17 mouse cellular contexts compared by ENCODE assay signal in the genomic region with DNA sequence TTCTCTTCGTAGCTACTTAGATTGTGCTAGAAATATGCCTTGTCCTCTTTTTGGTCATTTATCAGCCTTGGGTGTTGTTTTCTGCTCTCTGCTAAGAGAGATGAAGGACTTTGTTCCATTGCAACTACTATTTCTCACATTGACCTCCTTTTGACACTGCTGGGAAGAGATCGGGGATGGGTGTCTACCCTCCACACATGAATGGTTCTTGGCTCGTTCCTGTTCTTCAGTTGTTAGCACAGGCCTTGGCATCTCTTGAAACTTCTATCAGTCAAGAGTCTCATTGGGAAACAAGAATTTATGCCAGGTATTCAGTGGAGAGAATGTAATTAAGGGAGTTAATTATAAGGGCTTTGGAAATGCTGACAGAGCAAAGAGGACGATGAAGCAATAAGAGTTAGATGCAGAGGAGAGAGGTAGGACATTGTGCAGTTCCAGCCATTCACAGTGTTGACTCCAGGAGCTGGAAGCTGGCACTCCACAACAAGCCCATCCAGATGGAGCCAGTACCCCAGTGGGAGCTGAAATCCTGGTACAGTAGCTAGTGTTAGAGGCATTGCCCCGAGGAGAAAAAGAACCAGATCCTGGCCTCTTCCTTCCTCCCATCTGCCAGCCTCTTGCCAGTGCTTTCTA.
DNase-seq lines count a peak whose midpoint lies in the region; ATAC-seq and TF ChIP-seq lines count a peak whose summit lies in the region.
"Had no signal": no experiment of that assay in that cellular context is flagged by ENCODE, and none has a peak within 500 bp of the region (broad histone marks: within the 10 kb centered on the region; RNA-seq: fewer than 3 reads in every experiment).

No protein-coding gene starts in this region.

- dilution Hi-C loops in CH12.LX (cut with MboI; ENCODE audit: extremely low pct_ligation_motif_present, extremely low pct_unique_long_range_greater_than_20kb, low sequenced_read_pairs): no loop called here

- no peak overlapping the region for H3K4me3 ChIP-seq in forebrain, embryonic 14.5 days (ENCODE audit: low read depth, low read length)
- no peak overlapping the region for H3K4me3 ChIP-seq in forebrain, embryonic 11.5 days (ENCODE audit: low read depth, low read length)
- H3K4me3 ChIP-seq in CH12.LX (replicated peaks in 1 of 3; ENCODE audit: low read depth in 2 of 3, low read length in 2 of 3, poor library complexity in 1 of 3): no peak overlapping the region
- H3K4me3 ChIP-seq in lung, postnatal 0 days (ENCODE audit: low read depth, low read length): no peak overlapping the region
- H3K4me3 ChIP-seq: erythroblast, embryonic 14.5 days; midbrain, embryonic 12.5 days; neural tube, embryonic 13.5 days had no signal

- H3K9me3 ChIP-seq in forebrain, embryonic 14.5 days (replicated peaks; ENCODE audit: control insufficient read depth, low read length): no peaks in the 10 kb centered on the region
- no peaks in the 10 kb centered on the region for H3K9me3 ChIP-seq in forebrain, embryonic 11.5 days (ENCODE audit: control insufficient read depth, low read length)
- peaks cover 2% of the 10 kb centered on the region for H3K9me3 ChIP-seq in CH12.LX (replicated peaks; ENCODE audit: low read length)
- H3K9me3 ChIP-seq in lung, postnatal 0 days (ENCODE audit: low read length): no peaks in the 10 kb centered on the region
- H3K9me3 ChIP-seq: midbrain, embryonic 12.5 days; neural tube, embryonic 13.5 days had no signal

- peak; percentile 73; the same call in 1 of the 2 replicates for ATAC-seq in forebrain, embryonic 14.5 days
- no peak for ATAC-seq in forebrain, embryonic 11.5 days (replicated peaks; ENCODE audit: low FRiP score)
- no peak for ATAC-seq in lung, postnatal 0 days
- ATAC-seq: activated CD4-positive, CD25-positive, alpha-beta regulatory T cell, adult 4 months had no signal

- no peak overlapping the region for H3K27ac ChIP-seq in forebrain, embryonic 14.5 days (ENCODE audit: low read depth, low read length)
- H3K27ac ChIP-seq in forebrain, embryonic 11.5 days (ENCODE audit: low read depth, low read length): no peak overlapping the region
- H3K27ac ChIP-seq in CH12.LX (ENCODE audit: insufficient read depth, low read depth): no peak overlapping the region
- no peak overlapping the region for H3K27ac ChIP-seq in lung, postnatal 0 days (ENCODE audit: low read length)
- H3K27ac ChIP-seq: midbrain, embryonic 12.5 days; neural tube, embryonic 13.5 days had no signal

- H3K36me3 ChIP-seq in forebrain, embryonic 14.5 days (ENCODE audit: control insufficient read depth, insufficient read depth, low read length): no peaks in the 10 kb centered on the region
- H3K36me3 ChIP-seq in forebrain, embryonic 11.5 days (ENCODE audit: control insufficient read depth, insufficient read depth, low read length): no peaks in the 10 kb centered on the region
- no peaks in the 10 kb centered on the region for H3K36me3 ChIP-seq in CH12.LX (replicated peaks in 1 of 2; ENCODE audit: control insufficient read depth in 1 of 2, insufficient read depth in 1 of 2, low read length in 1 of 2)
- H3K36me3 ChIP-seq in lung, postnatal 0 days (ENCODE audit: insufficient read depth, low read length): no peaks in the 10 kb centered on the region
- H3K36me3 ChIP-seq: midbrain, embryonic 12.5 days; neural tube, embryonic 13.5 days had no signal

- TF ChIP-seq POLR2A in CH12.LX (IDR thresholded peaks at IDR 0.05; ENCODE audit: low read depth, low read length): no peak

- 53% methylated on average over 5 of the region's 5 CpGs for WGBS in forebrain, embryonic 14.5 days
- 82% methylated on average over 5 of the region's 5 CpGs for WGBS in forebrain, embryonic 11.5 days
- WGBS in lung, postnatal 0 days: 72% methylated on average over 5 of the region's 5 CpGs

- peak; percentile 62 for DNase-seq in forebrain, embryonic 14.5 days (ENCODE audit: low spot score)
- DNase-seq in forebrain, embryonic 11.5 days (ENCODE audit: low spot score): no peak
- DNase-seq in kidney, adult 9 months: peak; percentile 89
- DNase-seq in kidney, postnatal 4 days: no peak
- DNase-seq in CH12.LX (ENCODE audit: extremely low read depth): no peak
- peak; percentile 50 to 59 for DNase-seq in cerebellum, postnatal 14 days
- DNase-seq in lung, postnatal 0 days (ENCODE audit: low spot score): no peak
- no peak for DNase-seq in embryo, embryonic 10 days (ENCODE audit: low spot score)
- DNase-seq: embryo, embryonic 11 days; heart, postnatal 10 days; lung, postnatal 10 days; right cerebral cortex, adult 18-20 months; thymus, postnatal 36 days had no signal

- no peak for TF ChIP-seq CTCF in CH12.LX (conservative IDR thresholded peaks at IDR 0.05 in 1 of 2, IDR thresholded peaks at IDR 0.05 in 1 of 2; ENCODE audit: low read depth in 2 of 2, low read length in 2 of 2)
- TF ChIP-seq CTCF in lung, postnatal 0 days (IDR thresholded peaks at IDR 0.05): no peak

- no peaks in the 10 kb centered on the region for H3K27me3 ChIP-seq in forebrain, embryonic 14.5 days (replicated peaks; ENCODE audit: control insufficient read depth, insufficient read depth, low read length)
- no peaks in the 10 kb centered on the region for H3K27me3 ChIP-seq in forebrain, embryonic 11.5 days (ENCODE audit: control insufficient read depth, insufficient read depth, low read length)
- no peaks in the 10 kb centered on the region for H3K27me3 ChIP-seq in CH12.LX (replicated peaks)
- no peaks in the 10 kb centered on the region for H3K27me3 ChIP-seq in lung, postnatal 0 days (replicated peaks; ENCODE audit: insufficient read depth, low read length)
- H3K27me3 ChIP-seq: midbrain, embryonic 12.5 days; neural tube, embryonic 13.5 days had no signal

- H3K9ac ChIP-seq in forebrain, embryonic 14.5 days (ENCODE audit: low read length): no peak overlapping the region
- H3K9ac ChIP-seq in forebrain, embryonic 11.5 days (ENCODE audit: low read length): no peak overlapping the region
- no peak overlapping the region for H3K9ac ChIP-seq in CH12.LX (ENCODE audit: insufficient read depth, low read depth)
- no peak overlapping the region for H3K9ac ChIP-seq in lung, postnatal 0 days (replicated peaks; ENCODE audit: low read depth)
- H3K9ac ChIP-seq: midbrain, embryonic 12.5 days; neural tube, embryonic 13.5 days had no signal

- TF ChIP-seq RAD21 in CH12.LX (IDR thresholded peaks at IDR 0.05; ENCODE audit: low read depth, low read length): no peak

- no peaks in the 10 kb centered on the region for H3K79me2 ChIP-seq in CH12.LX (replicated peaks; ENCODE audit: control insufficient read depth, extremely low read depth, insufficient read depth, poor library complexity, severe bottlenecking)

- H3K4me1 ChIP-seq in forebrain, embryonic 14.5 days (ENCODE audit: control insufficient read depth, insufficient read depth, low read length): no peaks in the 10 kb centered on the region
- no peaks in the 10 kb centered on the region for H3K4me1 ChIP-seq in forebrain, embryonic 11.5 days (replicated peaks; ENCODE audit: control insufficient read depth, insufficient read depth, low read length)
- peaks cover 13 to 16% of the 10 kb centered on the region in 2 experiments for H3K4me1 ChIP-seq in CH12.LX (ENCODE audit: control insufficient read depth in 1 of 2, insufficient read depth in 2 of 2)
- H3K4me1 ChIP-seq in lung, postnatal 0 days (ENCODE audit: insufficient read depth, low read depth, low read length): no peaks in the 10 kb centered on the region
- H3K4me1 ChIP-seq: midbrain, embryonic 12.5 days; neural tube, embryonic 13.5 days had no signal

- H3K4me2 ChIP-seq in forebrain, embryonic 14.5 days (ENCODE audit: low read length): no peak overlapping the region
- H3K4me2 ChIP-seq in forebrain, embryonic 11.5 days (ENCODE audit: low read depth, low read length, severe bottlenecking): no peak overlapping the region
- H3K4me2 ChIP-seq in CH12.LX (ENCODE audit: insufficient read depth, low read depth, poor library complexity, severe bottlenecking): 0 out of 2 replicates have a peak overlapping the region, but pooled peaks have one; percentile 29
- no peak overlapping the region for H3K4me2 ChIP-seq in lung, postnatal 0 days (replicated peaks; ENCODE audit: low read depth, low read length)
- H3K4me2 ChIP-seq: midbrain, embryonic 12.5 days; neural tube, embryonic 13.5 days had no signal

- TF ChIP-seq EP300 in CH12.LX (IDR thresholded peaks at IDR 0.05; ENCODE audit: low read length): no peak
- no peak for TF ChIP-seq EP300 in lung, postnatal 0 days (IDR thresholded peaks at IDR 0.05)

- in situ Hi-C loops in CH12.LX (cut with MboI; ENCODE audit: low pct_ligation_motif_present, low pct_unique_long_range_greater_than_20kb, low sequenced_read_pairs): no loop called here

TF ChIP-seq in CH12.LX, 34 proteins besides CTCF, POLR2A, EP300 and RAD21:
- no peak for TF ChIP-seq ZMIZ1 (IDR thresholded peaks at IDR 0.05; ENCODE audit: low read depth, low read length)
- TF ChIP-seq MAFK (IDR thresholded peaks at IDR 0.05; ENCODE audit: insufficient replicate concordance, low read length): peak; percentile 58; the same call in 1 of the 2 replicates

Comparison
In these comparisons a context has a peak if more than half of its experiments do, and no peak if none do; other contexts are left out.
1. DNase-seq: peak in forebrain, embryonic 14.5 days (single experiment), kidney, adult 9 months (single experiment) and cerebellum, postnatal 14 days (2 of 2); none in forebrain, embryonic 11.5 days (single experiment), kidney, postnatal 4 days (0 of 2), CH12.LX (single experiment), lung, postnatal 0 days (single experiment) and embryo, embryonic 10 days (single experiment).